Mouse (Mus musculus): ENCODE data around the gene Clstn1.

- TF ChIP-seq CTCF (IDR thresholded peaks at IDR 0.05; ENCODE audit: extremely low read depth, insufficient read depth, low read length) (no peak), POLR2A (IDR thresholded peaks at IDR 0.05; ENCODE audit: extremely low read depth, insufficient read depth, low read length) (no peak)
Observed at GRCm38 (mm10) chr4:149671175-149671574, 84.9 kb downstream of the Clstn1 start.
